Mouse (Mus musculus): Measurements from ENCODE around the gene Hscb.
A peak's percentile ranks its signal among the peaks of the same experiment; 100 is the strongest.
"Not testable (repeated sequence)": the region's sequence is repeated elsewhere in the genome, so short reads cannot be mapped to it uniquely, and the experiment has no call there.

The Hscb gene

DNA sequence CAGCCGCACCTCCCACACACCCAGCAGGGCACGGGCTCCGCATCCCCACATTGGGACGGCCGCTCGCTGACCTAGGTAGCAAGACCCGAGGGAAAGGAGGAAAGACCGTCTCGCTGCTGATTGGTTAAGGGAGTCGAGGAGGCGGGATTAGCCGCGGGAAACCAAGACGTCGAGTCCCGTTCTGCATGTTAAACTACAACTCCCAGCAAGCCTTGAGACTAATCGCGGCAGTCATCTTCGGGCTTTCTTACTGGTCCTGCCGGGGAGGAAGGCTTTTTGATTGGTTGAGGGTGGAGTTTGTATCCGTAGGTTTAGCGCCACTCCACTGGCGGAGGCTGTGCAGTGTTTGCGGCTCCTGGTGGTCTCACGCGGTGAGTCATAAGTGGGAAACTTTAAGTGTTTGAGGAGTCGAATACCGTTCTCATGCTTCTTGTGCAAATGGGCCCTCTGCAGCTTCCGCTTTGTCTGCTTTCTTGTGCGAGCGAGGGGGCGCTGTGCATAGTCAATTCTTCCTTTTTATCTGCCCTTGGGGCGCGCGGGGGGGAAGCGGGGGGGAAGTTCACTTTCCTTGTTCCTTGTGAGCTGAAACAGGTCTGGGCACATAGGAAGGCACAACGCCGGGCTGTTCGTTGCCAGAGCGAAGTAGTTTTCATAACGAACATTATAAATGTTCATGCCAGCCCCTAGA lies at the start of gene Hscb, which contains the start of gene Chek2:
Hscb (minus strand) TSS at position 100 of the 688 bp plus-strand sequence.
Chek2 (plus strand) TSS at position 302 of the 688 bp plus-strand sequence.
- DNase-seq (ENCODE audit: low read depth, low spot score) = peak; percentile 98

DNA sequence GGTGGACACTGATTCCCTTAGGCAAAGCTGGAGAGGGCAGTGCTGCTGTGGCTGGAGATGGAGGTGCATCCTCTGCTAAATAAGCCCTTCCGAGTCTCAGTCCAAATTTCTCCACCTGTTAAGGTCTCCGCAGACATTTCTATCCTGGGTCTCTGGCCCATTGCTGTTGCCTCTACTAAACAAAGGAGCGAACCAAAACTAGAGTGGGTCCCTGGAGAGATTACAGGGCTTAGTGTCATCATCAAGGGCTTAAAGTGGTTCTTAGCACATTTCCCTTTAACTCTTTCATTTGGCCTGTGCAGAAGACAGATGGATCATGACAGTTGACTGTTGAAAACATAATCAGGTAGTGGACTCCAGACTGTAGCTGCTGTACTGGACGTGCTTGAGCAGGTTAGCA lies 49.0 kb upstream of the Hscb start:
- no peak for DNase-seq (ENCODE audit: low read depth, low spot score)

DNA sequence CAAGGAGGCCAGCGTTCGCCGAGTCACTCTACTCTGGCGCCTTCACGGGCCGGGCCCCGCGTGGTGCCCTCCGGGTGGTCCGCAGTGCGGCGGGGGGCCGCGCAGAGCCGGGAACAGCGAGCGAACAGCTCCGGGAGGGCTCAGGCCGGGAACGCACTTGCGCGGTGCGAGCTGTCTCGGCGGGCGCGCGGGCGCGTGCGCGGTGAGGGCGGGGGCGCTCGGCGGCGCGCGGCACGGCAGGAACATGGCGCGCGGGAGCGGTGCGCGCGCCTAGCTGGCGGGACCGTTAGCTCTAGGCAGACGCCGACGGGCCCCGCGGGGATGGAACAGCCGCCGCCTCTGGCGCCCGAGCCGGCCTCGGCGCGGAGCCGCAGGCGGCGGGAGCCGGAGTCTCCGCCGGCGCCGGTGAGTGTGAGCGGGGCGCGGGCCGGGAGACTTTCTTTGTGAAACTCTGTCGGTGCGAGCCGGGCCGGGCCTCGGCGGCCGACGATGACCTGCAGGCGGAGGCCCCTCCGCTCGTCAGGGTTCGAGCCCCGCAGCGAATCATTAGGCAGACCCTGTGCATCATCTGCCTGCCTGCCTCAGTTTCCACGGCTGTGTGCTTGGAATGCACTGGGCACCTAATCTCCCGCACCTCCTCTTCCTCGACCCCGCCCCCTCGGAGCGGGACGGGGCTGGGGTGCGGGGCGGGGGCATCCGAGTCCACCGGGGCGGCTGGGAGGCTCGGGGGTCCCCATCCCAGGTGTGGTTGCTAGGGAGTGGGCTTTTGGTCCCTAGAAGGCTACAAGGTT lies 40.2 kb upstream of the Hscb start, which contains the start of gene Ttc28:
Ttc28 (plus strand) TSS at position 220 of the 791 bp plus-strand sequence.
- peak; percentile 82 for DNase-seq (ENCODE audit: low read depth, low spot score)

DNA sequence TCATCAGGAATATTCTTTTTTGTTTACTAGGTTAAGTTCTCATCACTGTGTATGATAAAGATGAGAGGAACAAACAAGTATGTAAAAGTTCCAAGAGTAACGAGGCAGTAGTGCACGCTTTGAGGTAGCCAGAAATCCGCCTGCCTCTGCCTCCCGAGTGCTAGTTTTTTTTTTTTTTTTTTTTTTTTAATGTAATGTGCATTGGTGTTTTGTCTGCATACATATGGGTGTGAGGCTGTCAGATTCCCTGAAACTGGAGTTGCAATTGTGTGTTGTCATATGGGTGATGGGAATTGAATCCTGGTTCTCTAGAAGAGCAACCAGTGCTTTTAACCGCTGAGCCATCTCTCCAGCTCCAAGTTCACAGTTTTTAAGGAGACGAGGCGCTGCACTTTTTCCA lies 39.5 kb upstream of the Hscb start:
- no peak for DNase-seq (ENCODE audit: low read depth, low spot score)

DNA sequence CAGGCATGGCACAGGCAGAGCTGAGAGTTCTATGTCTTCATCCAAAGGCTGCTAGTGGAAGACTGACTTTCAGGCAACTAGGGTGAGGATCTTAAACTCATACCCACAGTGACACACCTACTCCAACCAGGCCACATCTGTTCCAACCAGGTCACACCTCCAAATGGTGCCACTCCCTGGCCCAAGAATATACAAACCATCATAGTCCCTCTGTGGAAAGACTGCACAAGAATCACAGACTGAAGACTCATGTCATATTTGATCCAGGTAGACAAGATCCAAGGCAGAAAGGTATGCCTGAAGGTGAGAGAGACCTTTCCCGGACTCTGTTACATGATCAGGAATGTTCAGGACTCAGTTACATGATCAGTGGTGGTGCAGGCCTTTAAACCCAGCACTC lies 38.9 kb upstream of the Hscb start:
- DNase-seq (ENCODE audit: low read depth, low spot score) = not testable (repeated sequence)

DNA sequence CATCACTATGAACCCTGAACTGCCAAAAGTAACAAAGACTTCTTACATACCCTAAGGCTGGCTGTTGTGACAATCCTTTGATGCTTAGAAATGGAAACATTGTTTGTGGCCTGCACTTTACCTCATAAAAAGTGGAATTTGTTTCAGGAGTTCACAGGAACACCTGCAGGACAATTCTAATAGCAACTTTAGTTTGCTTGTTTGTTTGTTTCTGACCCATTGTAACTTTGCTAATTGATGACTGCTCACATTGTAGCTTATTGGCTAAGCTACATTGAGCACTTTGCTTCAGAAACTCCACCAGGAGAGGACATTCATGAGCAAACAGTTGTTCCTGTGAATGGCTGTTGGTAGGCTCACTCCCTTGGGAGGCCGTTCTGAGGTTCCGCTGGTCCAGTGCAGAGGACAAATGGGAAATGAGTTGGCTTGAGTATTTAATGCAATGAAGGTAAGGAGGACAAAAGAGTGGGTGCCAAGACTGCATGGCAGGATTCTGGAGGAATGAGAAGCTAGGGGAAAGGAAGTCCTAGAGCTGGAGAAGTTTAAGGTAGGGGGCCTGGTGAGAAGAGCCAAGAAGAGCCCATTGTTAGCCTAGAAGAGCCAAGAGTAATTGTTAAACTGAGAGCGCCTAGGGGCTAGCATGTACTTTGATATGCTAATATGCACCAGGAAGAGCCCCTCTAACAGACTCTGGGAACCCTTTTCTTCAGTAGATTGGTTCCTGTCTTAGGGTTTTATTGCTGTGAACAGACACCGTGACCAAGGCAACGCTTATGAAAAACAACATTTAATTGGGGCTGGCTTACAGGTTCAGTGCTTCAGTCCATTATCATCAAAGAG lies 38.3 kb upstream of the Hscb start:
- DNase-seq (ENCODE audit: low read depth, low spot score) = no peak

DNA sequence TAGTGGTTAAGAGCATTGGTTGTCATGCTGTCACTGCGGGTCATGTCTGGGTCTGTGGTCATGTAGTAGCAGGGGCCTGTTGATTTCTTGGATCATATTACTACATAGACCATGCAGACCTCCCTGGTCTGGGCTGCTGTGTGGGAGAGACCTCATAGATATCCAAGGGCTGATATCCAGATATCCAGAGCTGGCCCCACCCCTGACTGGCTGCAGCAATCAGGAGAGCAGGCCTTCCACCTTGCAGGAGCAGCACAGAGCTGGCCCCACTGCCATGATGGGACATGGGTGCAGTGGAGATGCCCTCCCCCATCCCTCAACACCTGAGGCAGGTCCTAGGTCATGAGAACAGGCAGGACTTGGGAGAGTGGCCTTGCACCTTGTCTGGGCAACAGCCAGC lies 35.7 kb upstream of the Hscb start:
- DNase-seq (ENCODE audit: low read depth, low spot score) = no peak

DNA sequence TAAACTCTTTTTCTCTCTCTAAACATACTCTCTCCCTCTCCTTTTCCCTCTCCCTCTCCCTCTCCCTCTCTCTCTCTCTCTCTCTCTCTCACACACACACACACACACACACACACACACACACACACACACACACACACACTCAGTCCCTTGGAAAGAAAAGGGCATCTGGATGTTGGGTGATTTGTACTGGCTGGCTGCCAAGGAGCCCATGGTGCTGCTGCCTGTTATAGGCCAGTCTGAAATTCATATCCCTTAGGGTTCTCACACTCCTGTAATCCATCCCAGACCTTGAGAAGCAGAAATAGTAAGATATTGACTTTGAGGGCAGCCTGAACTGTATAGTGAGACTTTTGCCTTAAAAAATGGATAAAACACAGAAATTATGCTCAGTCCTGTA lies 35.1 kb upstream of the Hscb start:
- DNase-seq (ENCODE audit: low read depth, low spot score) = peak; percentile 63

DNA sequence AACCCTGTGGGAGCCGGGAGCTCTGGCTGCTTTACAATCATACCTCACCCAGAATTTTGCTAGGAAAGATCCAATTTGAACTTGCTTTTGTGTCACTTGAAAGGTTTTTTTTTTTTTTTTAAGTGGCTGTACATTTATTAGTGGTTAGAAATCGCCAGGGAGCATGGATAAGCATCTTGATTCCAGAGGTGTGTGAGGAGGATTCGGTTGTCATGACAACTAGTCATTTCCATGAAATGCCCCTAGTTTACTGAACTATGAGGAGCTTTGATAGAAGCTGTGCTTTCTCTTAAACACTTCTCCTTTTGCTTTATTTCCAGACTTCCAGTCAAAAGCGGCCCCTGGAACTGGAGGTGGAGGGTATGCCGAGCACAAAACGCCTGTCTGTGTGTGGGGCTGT lies 33.6 kb upstream of the Hscb start:
- DNase-seq (ENCODE audit: low read depth, low spot score) = no peak

DNA sequence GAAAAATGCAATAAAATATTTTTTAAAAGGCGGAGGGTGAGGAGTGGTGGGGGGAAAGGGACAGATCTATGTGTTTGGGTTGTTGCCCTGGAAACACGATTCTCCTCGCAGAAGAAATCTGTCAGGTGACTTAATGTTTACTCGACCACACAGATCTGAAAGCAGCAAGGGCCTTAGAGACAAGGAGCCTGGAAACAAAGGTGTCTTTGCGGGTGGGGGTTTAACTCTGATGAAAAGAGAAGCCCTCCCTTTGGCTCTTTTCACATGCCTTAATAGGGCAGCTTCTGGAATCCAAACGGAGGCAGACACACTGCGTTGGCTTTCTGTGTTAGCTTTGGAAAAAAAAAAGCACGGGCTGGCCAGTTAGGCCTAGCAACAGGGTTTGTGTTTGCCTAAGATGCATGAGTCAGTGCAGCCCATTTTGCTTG lies 29.7 kb upstream of the Hscb start:
- no peak for DNase-seq (ENCODE audit: low read depth, low spot score)

DNA sequence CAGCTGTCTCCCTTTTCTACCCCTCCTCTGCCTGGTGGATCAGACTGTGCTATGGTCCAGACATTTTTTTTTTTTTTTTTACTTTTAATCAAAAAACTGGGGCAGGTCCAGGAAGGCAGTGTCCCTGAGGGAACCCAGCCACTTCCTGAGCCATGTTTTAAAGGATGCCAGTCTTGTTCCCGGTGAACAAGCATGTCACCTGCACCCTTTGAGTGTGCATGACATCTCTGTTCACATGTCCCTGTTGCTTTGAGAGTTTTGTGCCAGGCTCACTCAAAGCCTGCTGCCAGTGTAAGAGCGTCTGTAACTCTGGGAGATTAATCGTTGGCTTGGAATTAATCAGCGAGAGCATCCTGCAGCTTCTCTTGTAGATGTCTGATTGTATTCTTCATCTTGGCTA lies 28.9 kb upstream of the Hscb start:
- DNase-seq (ENCODE audit: low read depth, low spot score) = no peak

DNA sequence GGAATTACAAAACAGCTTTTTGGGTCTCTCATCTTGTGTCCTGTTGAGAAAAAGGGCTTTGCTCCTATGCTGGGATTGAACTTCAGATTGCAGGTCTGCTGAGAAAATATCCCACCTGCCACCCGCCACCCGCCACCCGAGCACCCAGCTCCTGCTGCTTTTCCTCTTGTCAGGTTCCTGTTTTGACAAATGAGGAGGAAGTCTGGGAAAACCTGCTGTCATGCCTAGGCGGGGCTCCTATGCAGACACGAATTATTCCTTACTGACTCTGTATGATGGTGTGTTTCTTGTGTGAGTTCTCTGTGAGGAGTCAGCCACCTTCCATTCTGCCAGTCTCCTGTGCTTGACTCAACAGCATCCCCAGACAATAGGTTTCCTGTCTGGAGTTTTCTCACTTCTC lies 20.9 kb upstream of the Hscb start:
- no peak for DNase-seq (ENCODE audit: low read depth, low spot score)

DNA sequence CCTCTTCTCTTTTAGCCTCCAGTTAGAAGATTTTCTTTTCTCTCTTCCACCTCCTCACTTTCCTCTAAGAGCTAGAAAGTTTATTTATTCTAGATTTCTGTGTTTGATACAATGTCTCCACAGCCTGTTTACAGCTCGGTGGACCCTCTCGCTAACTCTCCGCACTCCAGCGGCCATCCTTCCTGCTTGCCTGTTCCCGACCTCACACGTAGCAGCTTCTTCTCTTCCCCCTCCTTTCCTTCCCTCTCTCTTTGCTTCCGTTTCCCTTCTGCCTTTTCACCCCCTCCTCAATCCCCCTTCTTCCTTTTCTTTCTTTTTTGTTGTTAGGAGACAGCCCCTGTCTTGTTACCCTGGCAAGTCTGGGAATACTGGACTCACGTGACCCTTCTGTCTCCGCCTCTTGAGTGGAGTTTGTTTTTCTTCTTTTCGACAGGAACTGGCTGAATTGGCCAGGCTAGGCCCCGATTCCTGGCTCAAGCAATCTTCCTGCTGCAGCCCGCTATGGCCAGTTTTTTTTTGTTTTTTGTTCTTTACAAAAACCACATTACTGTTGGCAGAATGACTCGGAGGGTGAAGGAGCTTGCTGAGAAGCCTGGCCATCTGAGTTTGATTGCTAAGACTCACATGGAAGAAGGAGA lies 19.6 kb upstream of the Hscb start:
- DNase-seq (ENCODE audit: low read depth, low spot score) = no peak

GRCm38 (mm10) chr5:110857091-110857490 lies 17.5 kb upstream of the Hscb start:
- DNase-seq (ENCODE audit: low read depth, low spot score) = no peak

GRCm38 (mm10) chr5:110852990-110853389 lies 13.4 kb upstream of the Hscb start:
- DNase-seq (ENCODE audit: low read depth, low spot score) = no peak

DNA sequence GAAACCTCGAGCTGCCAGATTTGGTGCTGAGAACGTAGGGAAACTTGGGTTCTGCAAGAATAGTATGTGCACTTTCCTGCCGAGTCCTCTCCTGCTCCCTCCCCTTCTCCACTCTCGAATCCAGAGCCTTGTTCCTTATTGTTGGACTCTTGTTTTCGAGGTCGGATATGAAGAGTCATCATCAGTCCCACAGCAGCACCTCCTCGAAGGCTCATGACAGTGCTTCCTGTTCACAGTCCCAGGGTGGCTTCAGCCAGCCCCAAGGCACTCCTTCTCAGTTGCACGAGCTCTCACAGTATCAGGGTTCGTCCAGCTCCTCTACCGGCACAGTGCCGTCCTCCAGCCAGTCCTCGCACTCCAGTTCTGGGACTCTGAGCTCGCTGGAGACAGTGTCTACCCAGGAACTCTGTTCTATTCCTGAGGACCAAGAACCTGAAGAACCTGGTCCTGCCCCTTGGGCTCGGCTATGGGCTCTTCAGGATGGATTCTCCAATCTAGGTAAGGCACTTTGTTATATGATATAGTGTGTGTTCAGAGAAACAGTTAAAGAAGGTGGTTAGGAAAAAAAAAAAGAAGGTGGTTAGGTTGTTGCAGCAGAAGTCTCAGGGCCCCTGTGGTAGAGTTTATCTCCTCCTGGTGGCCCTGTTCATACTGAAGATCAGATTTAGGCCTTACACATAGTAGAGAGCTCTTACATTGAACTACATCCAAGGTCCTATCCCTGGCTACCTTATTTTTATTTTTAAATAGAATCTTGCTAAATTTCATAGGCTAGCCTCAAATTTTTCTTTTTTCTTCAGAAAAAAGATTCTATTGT lies 1.7 kb upstream of the Hscb start:
- DNase-seq (ENCODE audit: low read depth, low spot score) = no peak

DNA sequence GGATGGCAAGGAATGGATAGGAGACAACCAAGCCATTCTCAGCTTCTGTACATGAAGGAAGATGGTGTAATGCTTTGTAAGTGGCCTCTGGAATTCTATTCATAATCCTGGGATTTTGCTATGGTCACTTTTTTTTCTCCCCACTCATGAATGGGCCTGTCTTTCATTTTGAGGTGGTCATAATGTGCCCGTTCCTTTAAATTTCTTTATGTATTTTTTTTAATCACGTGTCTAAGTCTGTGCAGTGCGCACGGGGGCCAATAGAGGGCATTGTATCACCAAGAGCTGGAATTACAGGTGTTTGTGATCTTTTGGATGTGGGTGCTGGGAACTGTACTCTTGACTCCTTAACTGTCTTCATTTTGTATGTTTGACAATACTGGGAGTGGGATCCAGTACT lies 888 bp upstream of the Hscb start:
- DNase-seq (ENCODE audit: low read depth, low spot score) = peak; percentile 42

- DNase-seq (ENCODE audit: low read depth, low spot score) = no peak
Measured at GRCm38 (mm10) chr5:110839038-110839677, 419 bp downstream of the Hscb start.

DNA sequence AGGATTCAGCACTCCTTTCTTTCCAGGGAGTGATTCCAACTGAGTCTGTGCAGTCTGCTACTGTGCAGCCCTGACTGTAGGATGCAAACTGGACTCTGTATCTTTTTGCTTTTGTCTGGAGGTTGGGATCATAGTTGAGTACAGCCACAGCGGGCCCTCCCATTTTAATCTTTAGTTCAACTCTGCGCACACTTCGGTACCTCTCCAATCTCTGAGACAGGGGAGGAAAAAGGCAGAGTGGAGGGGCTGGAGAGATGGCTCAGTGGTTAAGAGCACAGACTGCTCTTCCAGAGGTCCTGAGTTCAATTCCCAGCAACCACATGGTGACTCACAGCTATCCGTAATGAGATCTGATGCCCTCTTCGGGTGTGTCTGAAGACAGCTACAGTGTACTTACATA lies 1.6 kb downstream of the Hscb start:
- DNase-seq (ENCODE audit: low read depth, low spot score) = not testable (repeated sequence)

GRCm38 (mm10) chr5:110835959-110836358 lies 3.6 kb downstream of the Hscb start:
- no peak for DNase-seq (ENCODE audit: low read depth, low spot score)

All from forelimb bud, embryonic 11.5 days (tissue).